Mouse (Mus musculus) heart, adult 11 months (tissue): ENCODE measurements around the gene Cdc20b.

Experiments
- DNase-seq: peaks from one replicate; pipeline ENCODE4 v3.0.0; 2022

Cdc20b gene

GRCm38 (mm10) chr13:113034950-113035421 lies at the start of gene Cdc20b:
TSS of gene Cdc20b (plus strand) at chr13:113035111.
- DNase-seq: peak; percentile 95

- peak; percentile 81 for DNase-seq
Measured at GRCm38 (mm10) chr13:112985605-112986450, 49.1 kb upstream of the Cdc20b start.

GRCm38 (mm10) chr13:112986451-112986950 lies 48.4 kb upstream of the Cdc20b start:
- DNase-seq: no peak

GRCm38 (mm10) chr13:112987532-112987943 lies 47.4 kb upstream of the Cdc20b start, which contains the start of gene Ccno:
TSS of gene Ccno (plus strand) at chr13:112987802.
- DNase-seq: peak; percentile 99

GRCm38 (mm10) chr13:112987991-112988390 lies 46.9 kb upstream of the Cdc20b start:
- DNase-seq: no peak

- peak; percentile 59 for DNase-seq
Measured at GRCm38 (mm10) chr13:112988866-112989265, 46.0 kb upstream of the Cdc20b start.

- DNase-seq: peak; percentile 72
Measured at GRCm38 (mm10) chr13:112989541-112989940, 45.4 kb upstream of the Cdc20b start.

DNA sequence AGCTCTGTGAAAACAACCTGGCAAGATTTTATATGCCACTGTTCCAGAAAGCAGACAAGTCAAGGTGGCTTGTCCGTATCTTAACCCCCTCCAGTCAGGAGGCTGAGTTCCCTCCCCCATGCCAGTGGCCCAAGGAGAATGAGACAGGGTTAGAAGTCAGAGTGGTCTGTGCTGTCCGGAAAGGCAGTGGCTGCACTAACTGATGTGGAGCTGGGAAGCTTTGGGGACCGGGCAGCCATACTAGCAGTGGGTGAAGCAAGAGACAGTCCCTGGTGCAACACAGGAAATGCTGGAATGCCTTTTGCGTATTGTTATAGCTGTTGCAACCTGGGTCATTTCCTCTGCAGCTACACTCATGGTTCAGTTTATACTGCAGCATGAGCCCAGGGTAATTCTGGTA lies 44.6 kb upstream of the Cdc20b start:
- DNase-seq: peak; percentile 66

DNA sequence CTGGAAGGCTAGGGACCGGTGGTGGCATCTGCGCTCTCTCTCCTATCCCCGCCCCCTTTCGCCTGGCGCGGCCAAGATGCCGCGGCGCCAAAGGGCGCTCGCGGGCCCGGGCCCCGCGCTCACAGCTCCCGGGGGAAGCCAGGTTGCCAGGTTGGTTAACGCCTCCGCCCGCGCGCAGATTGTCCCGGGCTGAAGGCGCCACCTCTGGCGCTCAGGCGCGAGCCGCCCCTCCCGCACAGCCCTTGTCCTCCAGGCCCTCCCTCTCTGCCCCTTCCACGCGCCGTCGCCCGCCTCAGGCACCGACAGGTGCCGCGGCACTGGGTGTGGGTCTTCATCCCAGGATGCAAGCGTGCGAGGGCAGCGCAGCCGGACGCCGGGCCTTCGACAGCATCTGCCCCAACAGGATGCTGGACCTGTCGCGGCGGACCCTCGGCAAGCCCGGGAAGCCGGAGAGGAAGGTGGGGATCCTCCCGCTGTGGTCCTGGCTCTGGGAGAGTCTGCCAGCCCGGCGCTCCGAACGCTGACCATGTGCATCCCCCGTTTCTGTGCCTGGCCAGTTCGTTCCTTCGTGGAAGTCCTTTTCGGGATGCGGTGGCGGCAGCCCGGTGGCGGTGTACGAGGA lies 41.3 kb upstream of the Cdc20b start, which contains the start of gene Mcidas:
Mcidas (plus strand) TSS at position 315 of the 622 bp plus-strand sequence.
- peak; percentile 78 for DNase-seq

- DNase-seq: peak; percentile 87
Measured at GRCm38 (mm10) chr13:112994191-112994590, 40.7 kb upstream of the Cdc20b start.

DNA sequence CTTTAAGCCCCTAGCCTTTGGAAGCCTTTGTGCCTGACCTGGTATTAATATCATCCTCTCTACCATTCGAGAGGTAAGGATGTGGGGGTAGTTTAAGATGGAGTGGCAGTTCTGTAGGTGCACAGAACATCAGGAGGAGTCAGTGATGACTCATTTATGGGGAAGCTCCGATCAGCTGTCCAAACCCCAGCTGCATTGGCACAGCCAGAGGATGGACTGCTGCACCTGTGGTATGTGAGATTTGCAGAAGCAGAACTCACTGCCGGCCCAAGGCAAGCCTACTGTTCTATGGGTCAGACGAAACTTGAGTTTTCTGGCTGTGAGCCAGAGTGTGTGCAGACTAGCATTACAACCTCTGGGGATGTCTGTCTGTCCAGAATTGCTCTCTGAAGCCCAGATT lies 38.5 kb upstream of the Cdc20b start:
- peak; percentile 82 for DNase-seq

DNA sequence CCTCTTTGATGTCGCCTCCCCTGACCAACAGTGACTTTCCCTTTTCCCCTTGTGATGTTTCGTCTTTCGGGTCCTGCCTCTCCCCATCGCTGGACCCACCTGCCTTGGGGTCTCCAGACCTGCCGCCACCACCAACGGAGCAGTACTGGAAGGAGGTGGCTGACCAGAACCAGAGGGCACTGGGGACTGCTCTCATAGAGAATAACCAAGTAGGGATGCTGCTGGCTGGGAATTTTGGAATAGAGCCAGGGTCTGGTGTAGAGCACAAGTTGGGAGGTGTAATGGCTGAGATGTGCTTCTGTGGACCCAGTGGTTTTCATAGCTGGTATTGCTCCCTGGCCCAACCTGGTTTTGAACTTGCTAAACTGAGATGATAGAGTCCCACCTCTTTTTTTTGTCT lies 37.5 kb upstream of the Cdc20b start:
- peak; percentile 75 for DNase-seq

GRCm38 (mm10) chr13:112998427-112999201 lies 36.3 kb upstream of the Cdc20b start:
- peak; percentile 87 for DNase-seq

GRCm38 (mm10) chr13:113000090-113000489 lies 34.8 kb upstream of the Cdc20b start:
- no peak for DNase-seq

- peak; percentile 22 for DNase-seq
Measured at GRCm38 (mm10) chr13:113000576-113001318, 34.2 kb upstream of the Cdc20b start.

DNA sequence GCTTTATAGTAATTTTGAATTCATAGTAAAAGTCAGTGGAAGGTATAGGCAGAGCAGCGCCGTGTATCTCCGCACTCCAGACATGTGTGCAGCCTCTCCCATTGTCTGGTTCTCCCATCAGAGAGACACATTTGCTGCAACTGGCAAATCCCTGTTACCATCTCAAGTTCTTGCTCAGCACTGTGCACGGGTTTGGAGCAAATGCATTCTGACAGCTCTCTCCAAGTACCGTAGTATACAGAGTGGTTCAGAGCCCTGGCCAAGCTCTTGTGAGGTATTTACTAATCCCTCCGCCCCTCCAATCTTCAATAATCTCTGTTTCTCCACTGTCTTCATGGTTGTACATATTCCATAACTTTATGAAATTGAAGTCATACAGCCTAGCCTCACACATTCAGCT lies 22.2 kb upstream of the Cdc20b start:
- DNase-seq: peak; percentile 78

DNA sequence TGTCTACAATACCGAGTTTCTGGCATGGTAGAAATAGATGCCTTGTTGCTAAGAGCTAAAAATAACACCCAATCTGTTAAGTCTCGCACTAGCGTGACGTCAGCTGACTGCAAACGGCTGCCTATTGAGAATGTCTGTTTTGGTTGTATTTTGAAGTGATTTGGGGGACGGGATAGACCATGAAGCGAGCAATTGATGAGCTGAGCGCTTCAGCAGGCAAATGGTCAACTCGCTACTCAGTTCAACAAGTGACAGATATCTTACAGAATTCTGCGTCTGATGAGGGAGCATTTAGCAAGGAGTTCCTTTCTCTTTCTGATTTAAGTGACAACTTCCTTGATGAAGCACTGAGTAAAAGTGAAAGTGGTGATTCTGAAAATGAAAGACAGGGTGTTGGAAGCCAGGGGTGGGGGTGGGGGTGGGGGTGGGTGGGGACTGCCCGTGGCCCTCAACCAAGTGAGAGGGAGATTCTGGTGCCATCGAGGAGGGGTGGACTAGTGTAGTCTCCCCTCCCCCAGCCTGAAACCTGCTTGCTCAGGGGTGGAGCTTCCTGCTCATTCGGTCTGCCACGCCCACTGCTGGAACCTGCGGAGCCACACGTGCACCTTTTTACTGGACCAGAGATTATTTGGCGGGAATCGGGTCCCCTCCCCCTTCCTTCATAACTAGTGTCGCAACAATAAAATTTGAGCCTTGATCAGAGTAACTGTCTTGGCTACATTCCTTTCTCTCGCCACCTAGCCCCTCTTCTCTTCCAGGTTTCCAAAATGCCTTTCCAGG lies 21.5 kb upstream of the Cdc20b start:
- DNase-seq: peak; percentile 84

DNA sequence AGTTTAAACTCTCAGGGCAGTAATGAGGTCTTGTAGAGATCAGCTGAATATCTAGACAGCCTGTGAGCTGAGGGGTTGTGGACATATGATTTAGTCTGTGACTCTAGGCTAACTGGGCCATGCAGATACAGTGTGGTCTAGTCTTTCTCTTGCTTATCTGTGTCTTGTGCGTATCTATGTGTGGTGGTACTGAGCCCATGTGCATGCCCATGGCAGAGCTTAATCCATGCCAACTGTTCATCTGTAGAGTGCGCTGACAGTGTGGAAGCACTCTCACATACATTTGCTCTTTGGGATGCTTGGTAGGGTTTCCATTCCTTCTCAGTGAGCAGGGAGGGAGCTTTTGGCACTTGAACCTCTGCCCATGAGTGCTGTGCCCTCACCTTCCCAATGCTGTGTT lies 13.4 kb upstream of the Cdc20b start:
- peak; percentile 14 for DNase-seq

- DNase-seq: peak; percentile 5
Measured at GRCm38 (mm10) chr13:113022467-113022866, 12.4 kb upstream of the Cdc20b start.

DNA sequence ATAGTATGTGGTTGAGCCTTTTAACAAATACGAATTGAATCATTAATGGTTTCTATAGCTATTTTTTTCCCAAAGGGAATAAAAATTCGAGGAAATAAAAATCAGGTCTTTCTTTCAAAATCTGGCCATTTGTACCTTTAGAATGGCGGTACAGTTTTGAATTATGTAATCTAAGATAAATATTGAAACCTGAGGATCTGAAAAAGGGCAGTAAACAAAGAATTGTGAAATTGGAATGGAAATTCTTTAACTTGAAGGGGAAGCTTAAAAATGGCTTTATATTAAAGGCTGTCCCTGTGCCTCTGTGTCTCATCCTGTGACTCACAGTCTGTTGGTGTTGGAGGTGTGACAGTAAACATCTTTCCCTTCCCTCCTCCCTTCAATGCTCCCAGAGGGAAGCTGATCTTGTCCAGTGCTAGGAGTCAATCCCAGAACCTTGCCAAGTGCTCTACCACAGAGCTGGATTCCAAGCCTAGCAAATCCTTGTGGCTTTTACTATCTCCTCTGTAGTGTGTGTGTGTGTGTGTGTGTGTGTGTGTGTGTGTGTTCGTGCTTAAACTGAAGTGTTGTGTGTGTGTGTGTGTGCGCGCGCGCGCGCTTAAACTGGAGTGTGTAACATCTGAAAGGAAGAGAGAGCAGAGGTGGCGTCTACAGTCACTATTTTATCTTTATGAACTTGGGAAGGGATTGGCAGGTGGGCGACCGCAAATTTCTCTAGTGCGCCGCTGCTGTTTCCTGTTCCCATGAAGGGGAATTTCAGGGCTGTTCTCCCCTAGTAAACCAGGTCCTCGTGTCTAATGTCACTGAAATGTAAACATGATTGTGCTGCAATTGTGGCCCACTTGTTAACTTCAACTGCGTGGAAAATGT lies 11.4 kb upstream of the Cdc20b start:
- peak; percentile 55 for DNase-seq
